Mouse (Mus musculus): ENCODE data around the gene Hid1. TPM values are rescaled to one million over a fixed set of nuclear protein-coding genes. Genes with fewer than 3 reads are reported as not detected.

The Hid1 gene
- polyA plus RNA-seq, 1 experiment from 2014 or later: 21.0 TPM

- Histone ChIP-seq H3K4me1 (ENCODE audit: control insufficient read depth, insufficient read depth, low read length) (0 out of 2 replicates have a peak, but pooled peaks cover 4% of the 10 kb centered on the region), H3K27me3 (ENCODE audit: control insufficient read depth, insufficient read depth, low read length) (peaks cover 68% of the 10 kb centered on the region), H3K4me3 (ENCODE audit: low read depth, low read length) (no peak within 1 kb of the TSS), H3K4me2 (replicated peaks; ENCODE audit: low read depth, low read length) (no peak within 1 kb of the TSS; the same call in 1 of the 2 replicates), H3K36me3 (ENCODE audit: control insufficient read depth, insufficient read depth, low read length) (no peaks in the 10 kb centered on the region), H3K9ac (replicated peaks; ENCODE audit: low read depth, low read length) (no peak within 1 kb of the TSS), H3K27ac (ENCODE audit: low read length) (no peak within 1 kb of the TSS), H3K9me3 (ENCODE audit: control insufficient read depth, low read depth, low read length) (no peaks in the 10 kb centered on the region)
- no peak for ATAC-seq (ENCODE audit: insufficient number of reproducible peaks, insufficient read depth, low FRiP score, low read depth)
- 3% methylated on average over 35 of the region's 35 CpGs for WGBS
Measured at GRCm38 (mm10) chr11:115321906-115322693, 45.5 kb downstream of the Hid1 start, which contains the start of gene Ush1g. TSS of gene Ush1g (minus strand) at chr11:115322041.

GRCm38 (mm10) chr11:115319704-115320383 is 47.7 kb downstream of the Hid1 start:
- Histone ChIP-seq H3K27ac (ENCODE audit: low read length) (no peak overlapping the region), H3K4me1 (ENCODE audit: control insufficient read depth, insufficient read depth, low read length) (0 out of 2 replicates have a peak, but pooled peaks cover 4% of the 10 kb centered on the region), H3K9ac (replicated peaks; ENCODE audit: low read depth, low read length) (no peak overlapping the region), H3K27me3 (ENCODE audit: control insufficient read depth, insufficient read depth, low read length) (peaks cover 85% of the 10 kb centered on the region), H3K4me3 (ENCODE audit: low read depth, low read length) (no peak overlapping the region), H3K36me3 (ENCODE audit: control insufficient read depth, insufficient read depth, low read length) (no peaks in the 10 kb centered on the region), H3K4me2 (replicated peaks; ENCODE audit: low read depth, low read length) (no peak overlapping the region), H3K9me3 (ENCODE audit: control insufficient read depth, low read depth, low read length) (no peaks in the 10 kb centered on the region)
- WGBS: 6% methylated on average over 18 of the region's 18 CpGs
- no peak for ATAC-seq (ENCODE audit: insufficient number of reproducible peaks, insufficient read depth, low FRiP score, low read depth)

GRCm38 (mm10) chr11:115318245-115319027 is 49.1 kb downstream of the Hid1 start:
- H3K36me3 ChIP-seq (ENCODE audit: control insufficient read depth, insufficient read depth, low read length): no peaks in the 10 kb centered on the region
- H3K4me1 ChIP-seq (ENCODE audit: control insufficient read depth, insufficient read depth, low read length): 0 out of 2 replicates have a peak, but pooled peaks cover 4% of the 10 kb centered on the region
- no peaks in the 10 kb centered on the region for H3K9me3 ChIP-seq (ENCODE audit: control insufficient read depth, low read depth, low read length)
- no peak for ATAC-seq (ENCODE audit: insufficient number of reproducible peaks, insufficient read depth, low FRiP score, low read depth)
- WGBS: 5% methylated on average over 62 of the region's 63 CpGs
- no peak overlapping the region for H3K4me2 ChIP-seq (replicated peaks; ENCODE audit: low read depth, low read length)
- H3K27ac ChIP-seq (ENCODE audit: low read length): no peak overlapping the region
- no peak overlapping the region for H3K4me3 ChIP-seq (ENCODE audit: low read depth, low read length)
- no peak overlapping the region for H3K9ac ChIP-seq (replicated peaks; ENCODE audit: low read depth, low read length)
- H3K27me3 ChIP-seq (ENCODE audit: control insufficient read depth, insufficient read depth, low read length): peaks cover 80% of the 10 kb centered on the region

GRCm38 (mm10) chr11:115317204-115317603 is 50.4 kb downstream of the Hid1 start:
- Histone ChIP-seq H3K9me3 (ENCODE audit: control insufficient read depth, low read depth, low read length) (no peaks in the 10 kb centered on the region), H3K27ac (ENCODE audit: low read length) (no peak overlapping the region), H3K36me3 (ENCODE audit: control insufficient read depth, insufficient read depth, low read length) (no peaks in the 10 kb centered on the region), H3K4me3 (ENCODE audit: low read depth, low read length) (no peak overlapping the region), H3K4me1 (ENCODE audit: control insufficient read depth, insufficient read depth, low read length) (0 out of 2 replicates have a peak, but pooled peaks cover 4% of the 10 kb centered on the region), H3K9ac (replicated peaks; ENCODE audit: low read depth, low read length) (no peak overlapping the region), H3K4me2 (replicated peaks; ENCODE audit: low read depth, low read length) (no peak overlapping the region), H3K27me3 (ENCODE audit: control insufficient read depth, insufficient read depth, low read length) (peaks cover 68% of the 10 kb centered on the region)
- no peak for ATAC-seq (ENCODE audit: insufficient number of reproducible peaks, insufficient read depth, low FRiP score, low read depth)
- WGBS: 65% methylated on average over 7 of the region's 7 CpGs

DNA sequence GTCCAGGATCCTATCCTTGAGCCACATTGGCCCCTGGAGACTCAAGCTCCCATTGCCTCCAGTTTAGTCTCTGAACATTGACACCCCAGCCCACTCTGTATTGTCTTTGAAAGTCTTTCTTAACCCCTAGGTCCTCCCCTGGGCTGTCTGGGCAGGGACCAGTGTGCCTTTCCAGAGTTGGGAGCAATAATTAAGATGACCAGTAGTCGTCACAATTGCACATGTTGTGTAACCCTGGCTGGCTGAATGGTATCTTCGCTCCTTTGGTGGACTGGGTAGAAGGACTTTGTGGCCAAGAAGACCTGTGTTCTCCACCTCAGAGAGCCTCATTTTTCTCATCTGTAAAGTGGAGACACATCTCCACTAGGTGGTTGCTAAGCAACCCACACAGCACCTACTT is 53.3 kb downstream of the Hid1 start:
- no peaks in the 10 kb centered on the region for H3K4me1 ChIP-seq (ENCODE audit: control insufficient read depth, insufficient read depth, low read length)
- H3K36me3 ChIP-seq (ENCODE audit: control insufficient read depth, insufficient read depth, low read length): no peaks in the 10 kb centered on the region
- ATAC-seq (ENCODE audit: insufficient number of reproducible peaks, insufficient read depth, low FRiP score, low read depth): no peak
- H3K4me2 ChIP-seq (replicated peaks; ENCODE audit: low read depth, low read length): no peak overlapping the region
- no peak overlapping the region for H3K27ac ChIP-seq (ENCODE audit: low read length)
- WGBS: 53% methylated on average over 2 of the region's 2 CpGs
- H3K4me3 ChIP-seq (ENCODE audit: low read depth, low read length): no peak overlapping the region
- H3K9me3 ChIP-seq (ENCODE audit: control insufficient read depth, low read depth, low read length): no peaks in the 10 kb centered on the region
- H3K9ac ChIP-seq (replicated peaks; ENCODE audit: low read depth, low read length): no peak overlapping the region
- H3K27me3 ChIP-seq (ENCODE audit: control insufficient read depth, insufficient read depth, low read length): peaks cover 40% of the 10 kb centered on the region

DNA sequence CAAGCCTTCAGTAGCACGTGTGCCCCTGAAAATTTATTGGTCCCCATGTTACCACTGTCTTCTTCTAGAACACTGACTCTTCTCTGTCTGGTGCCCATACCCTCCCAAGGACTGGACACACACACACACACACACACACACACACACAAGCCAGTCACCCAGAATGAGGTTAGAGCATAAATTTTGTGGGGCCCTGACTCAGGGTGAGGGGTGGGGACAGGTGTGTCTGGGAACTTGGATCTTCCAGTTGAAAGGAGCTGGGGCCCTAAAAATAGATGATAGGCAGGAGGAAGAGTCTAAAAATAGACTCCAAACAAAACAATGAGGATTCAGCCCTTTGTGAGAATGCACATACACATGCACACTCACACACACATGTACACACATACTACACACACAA is 58.8 kb downstream of the Hid1 start:
- no peak overlapping the region for H3K27ac ChIP-seq (ENCODE audit: low read length)
- no peaks in the 10 kb centered on the region for H3K4me1 ChIP-seq (ENCODE audit: control insufficient read depth, insufficient read depth, low read length)
- WGBS: 67% methylated on average over 1 of the region's 1 CpGs
- no peak for ATAC-seq (ENCODE audit: insufficient number of reproducible peaks, insufficient read depth, low FRiP score, low read depth)
- no peak overlapping the region for H3K4me2 ChIP-seq (replicated peaks; ENCODE audit: low read depth, low read length)
- no peaks in the 10 kb centered on the region for H3K27me3 ChIP-seq (ENCODE audit: control insufficient read depth, insufficient read depth, low read length)
- no peak overlapping the region for H3K9ac ChIP-seq (replicated peaks; ENCODE audit: low read depth, low read length)
- no peaks in the 10 kb centered on the region for H3K9me3 ChIP-seq (ENCODE audit: control insufficient read depth, low read depth, low read length)
- H3K4me3 ChIP-seq (ENCODE audit: low read depth, low read length): no peak overlapping the region
- no peaks in the 10 kb centered on the region for H3K36me3 ChIP-seq (ENCODE audit: control insufficient read depth, insufficient read depth, low read length)

- Histone ChIP-seq H3K4me3 (ENCODE audit: low read depth, low read length) (no peak within 1 kb of the TSS), H3K9me3 (ENCODE audit: control insufficient read depth, low read depth, low read length) (no peaks in the 10 kb centered on the region), H3K27me3 (ENCODE audit: control insufficient read depth, insufficient read depth, low read length) (no peaks in the 10 kb centered on the region), H3K4me2 (replicated peaks; ENCODE audit: low read depth, low read length) (no peak within 1 kb of the TSS), H3K27ac (ENCODE audit: low read length) (no peak within 1 kb of the TSS), H3K36me3 (ENCODE audit: control insufficient read depth, insufficient read depth, low read length) (no peaks in the 10 kb centered on the region), H3K4me1 (ENCODE audit: control insufficient read depth, insufficient read depth, low read length) (no peaks in the 10 kb centered on the region), H3K9ac (replicated peaks; ENCODE audit: low read depth, low read length) (no peak within 1 kb of the TSS)
- no peak for ATAC-seq (ENCODE audit: insufficient number of reproducible peaks, insufficient read depth, low FRiP score, low read depth)
- WGBS: 32% methylated on average over 8 of the region's 8 CpGs
Measured at GRCm38 (mm10) chr11:115306863-115307262, 60.7 kb downstream of the Hid1 start, which contains the start of gene Otop2. TSS of gene Otop2 (plus strand) at chr11:115307163.

GRCm38 (mm10) chr11:115303167-115303566 is 64.4 kb downstream of the Hid1 start:
- Histone ChIP-seq H3K9me3 (ENCODE audit: control insufficient read depth, low read depth, low read length) (no peaks in the 10 kb centered on the region), H3K4me3 (ENCODE audit: low read depth, low read length) (no peak overlapping the region), H3K27me3 (ENCODE audit: control insufficient read depth, insufficient read depth, low read length) (no peaks in the 10 kb centered on the region), H3K4me1 (ENCODE audit: control insufficient read depth, insufficient read depth, low read length) (no peaks in the 10 kb centered on the region), H3K27ac (ENCODE audit: low read length) (no peak overlapping the region), H3K9ac (replicated peaks; ENCODE audit: low read depth, low read length) (no peak overlapping the region), H3K36me3 (ENCODE audit: control insufficient read depth, insufficient read depth, low read length) (no peaks in the 10 kb centered on the region), H3K4me2 (replicated peaks; ENCODE audit: low read depth, low read length) (no peak overlapping the region)
- ATAC-seq (ENCODE audit: insufficient number of reproducible peaks, insufficient read depth, low FRiP score, low read depth): no peak
- WGBS: 25% methylated on average over 8 of the region's 8 CpGs

Measured in stomach, embryonic 14.5 days (tissue).